Mouse (Mus musculus) kidney, adult 2 months (tissue): ENCODE results near the gene Tesmin.

Source experiments
- CTCF ChIP-seq: fragments of 200-500 bp; conservative IDR thresholded peaks from 2 replicates; pipeline ENCODE4 v1.5.1; 2011; ENCODE audit warnings: low read depth, mild to moderate bottlenecking, control low read depth, low read length, moderate library complexity, mixed read lengths; ENCODE audit not compliant: insufficient read depth, insufficient read length
- POLR2A ChIP-seq: fragments of 200-500 bp; IDR thresholded peaks from one replicate; pipeline ENCODE4 v1.6.1; 2011; ENCODE audit warnings: low read depth, low read length, control low read depth

DNA sequence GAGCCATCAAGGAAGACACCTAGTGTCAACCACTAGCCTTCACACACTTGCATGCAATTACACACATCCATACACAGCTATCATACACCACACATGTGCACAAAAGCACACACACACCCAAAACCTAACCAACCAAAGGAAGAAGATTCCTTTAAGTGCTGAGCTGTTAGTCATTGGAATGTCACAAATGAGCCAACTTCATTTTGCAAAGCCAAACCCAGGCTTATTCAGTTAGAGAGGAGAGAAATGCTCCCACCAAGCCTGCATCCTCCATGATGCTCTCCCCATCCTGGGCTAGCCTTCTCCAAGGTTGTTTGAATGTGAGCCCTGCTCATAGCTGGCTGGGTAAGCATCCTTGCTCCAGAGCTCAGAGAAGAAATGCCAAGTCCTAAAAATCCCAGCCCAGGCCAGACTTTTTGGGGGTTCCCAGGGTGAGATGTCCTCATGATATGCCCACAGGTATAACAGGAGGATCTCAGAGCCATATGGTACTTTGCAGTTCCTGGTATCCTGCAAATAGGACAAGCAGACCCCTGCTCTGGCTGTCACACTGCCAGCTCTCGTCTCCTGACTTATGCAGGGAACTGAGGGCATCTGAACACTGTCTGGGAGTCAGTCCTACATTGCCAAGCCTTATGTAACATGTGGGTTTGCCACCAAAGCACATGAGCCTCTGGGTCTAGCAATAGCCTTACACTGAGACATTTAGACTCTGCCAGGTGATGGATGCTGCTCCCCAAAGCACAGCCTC is 17.0 kb downstream of the Tesmin start:
- no peak for TF ChIP-seq CTCF
- no peak for TF ChIP-seq POLR2A
